Mouse (Mus musculus): ENCODE measurements at regions not wholly inside any gene's neighbourhood (a gene's known extent, or its start where the extent isn't known, plus 50 kb on each side); places are given as distances from the start of the nearest gene placed in this dataset.

DNA sequence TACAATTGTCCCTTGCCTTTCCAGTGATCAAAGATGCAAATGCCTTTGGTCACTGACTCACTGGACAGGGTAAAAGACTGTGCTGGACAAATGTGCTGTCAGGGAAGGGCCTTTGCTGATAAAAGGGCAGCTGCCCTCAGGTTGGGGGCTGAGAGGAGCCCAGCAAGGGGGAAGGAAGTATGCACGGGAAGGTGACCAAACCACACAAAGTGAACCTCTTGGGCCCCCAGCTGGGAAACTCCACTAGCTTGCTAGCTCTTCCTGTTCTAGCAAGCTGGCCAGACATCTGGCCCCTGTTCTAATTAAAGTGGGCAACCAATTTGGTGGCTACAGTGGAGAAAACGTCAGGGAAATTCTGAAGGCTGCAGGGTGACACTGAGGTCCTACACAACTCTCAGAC is 165.0 kb downstream of the Bcl11a start:
- TF ChIP-seq EP300 (optimal IDR thresholded peaks at IDR 0.05) (no peak), CTCF (IDR thresholded peaks at IDR 0.05; ENCODE audit: low read depth) (no peak)

All from stomach, postnatal 0 days (tissue).